Mouse (Mus musculus): ENCODE results near the gene Gm17657. TPM values are rescaled to one million over a fixed set of nuclear protein-coding genes. Genes with fewer than 3 reads are reported as not detected.
"Not testable (repeated sequence)": the region's sequence is repeated elsewhere in the genome, so short reads cannot be mapped to it uniquely, and the experiment has no call there.

Gene Gm17657
- total RNA-seq, 1 experiment, result 18.3 TPM

GRCm38 (mm10) chr17:29499511-29499910 is 49.9 kb downstream of the Gm17657 start:
- Histone ChIP-seq H3K9ac (ENCODE audit: insufficient read depth, low read depth, low read length, poor library complexity, severe bottlenecking) (no peak overlapping the region), H3K4me1 (ENCODE audit: control insufficient read depth in 2 of 2, insufficient read depth in 2 of 2, low read length in 2 of 2, poor library complexity in 1 of 2) (peaks cover 8 to 17% of the 10 kb centered on the region in 2 experiments; a peak in 3 of 4 replicates), H3K27ac (ENCODE audit: insufficient read depth, low read depth, low read length, poor library complexity, severe bottlenecking) (no peak overlapping the region), H3K36me3 (ENCODE audit: control insufficient read depth, insufficient read depth, low read length, poor library complexity, severe bottlenecking) (peaks cover 9% of the 10 kb centered on the region), H3K4me3 (ENCODE audit: insufficient read depth in 1 of 2, low read depth in 1 of 2, low read length in 2 of 2, poor library complexity in 1 of 2, severe bottlenecking in 1 of 2) (no peak overlapping the region), H3K9me3 (ENCODE audit: control insufficient read depth, insufficient read depth, low read depth, low read length) (no peaks in the 10 kb centered on the region)
- no peak for DNase-seq (ENCODE audit: low read depth, low spot score)
- in situ Hi-C loops (cut with MboI; ENCODE audit: low sequenced_read_pairs in 2 of 2, unreplicated experiment in 2 of 2), result no loop called here
- no peak for TF ChIP-seq MAFK (IDR thresholded peaks at IDR 0.05; ENCODE audit: insufficient read depth, low read depth, low read length)
- no peak for TF ChIP-seq ZNF384 (IDR thresholded peaks at IDR 0.05; ENCODE audit: low read depth, low read length)
- TF ChIP-seq CHD2 (IDR thresholded peaks at IDR 0.05; ENCODE audit: low read depth, low read length), result no peak
- no peak for TF ChIP-seq ZC3H11A (IDR thresholded peaks at IDR 0.05; ENCODE audit: borderline replicate concordance, low read depth, low read length)
- TF ChIP-seq HCFC1 (IDR thresholded peaks at IDR 0.05; ENCODE audit: borderline replicate concordance, insufficient read depth, low read length), result no peak

- H3K27ac ChIP-seq (ENCODE audit: insufficient read depth, low read depth, low read length, poor library complexity, severe bottlenecking); in situ Hi-C loops (cut with MboI; ENCODE audit: low sequenced_read_pairs in 2 of 2, unreplicated experiment in 2 of 2); H3K4me3 ChIP-seq (ENCODE audit: insufficient read depth in 1 of 2, low read depth in 1 of 2, low read length in 2 of 2, poor library complexity in 1 of 2, severe bottlenecking in 1 of 2); H3K9me3 ChIP-seq (ENCODE audit: control insufficient read depth, insufficient read depth, low read depth, low read length); DNase-seq (ENCODE audit: low read depth, low spot score); H3K9ac ChIP-seq (ENCODE audit: insufficient read depth, low read depth, low read length, poor library complexity, severe bottlenecking): not testable (repeated sequence)
- Histone ChIP-seq H3K4me1 (ENCODE audit: control insufficient read depth in 2 of 2, insufficient read depth in 2 of 2, low read length in 2 of 2, poor library complexity in 1 of 2) (peaks cover 8 to 17% of the 10 kb centered on the region in 2 experiments; a peak in 3 of 4 replicates), H3K36me3 (ENCODE audit: control insufficient read depth, insufficient read depth, low read length, poor library complexity, severe bottlenecking) (peaks cover 14% of the 10 kb centered on the region)
These were observed 50.5 kb downstream of the Gm17657 start for GRCm38 (mm10) chr17:29498952-29499351.

GRCm38 (mm10) chr17:29498028-29498427 is 51.4 kb downstream of the Gm17657 start:
- Histone ChIP-seq H3K36me3 (ENCODE audit: control insufficient read depth, insufficient read depth, low read length, poor library complexity, severe bottlenecking) (peaks cover 23% of the 10 kb centered on the region), H3K27ac (ENCODE audit: insufficient read depth, low read depth, low read length, poor library complexity, severe bottlenecking) (no peak overlapping the region), H3K9ac (ENCODE audit: insufficient read depth, low read depth, low read length, poor library complexity, severe bottlenecking) (no peak overlapping the region), H3K4me3 (ENCODE audit: insufficient read depth in 1 of 2, low read depth in 1 of 2, low read length in 2 of 2, poor library complexity in 1 of 2, severe bottlenecking in 1 of 2) (no peak overlapping the region), H3K9me3 (ENCODE audit: control insufficient read depth, insufficient read depth, low read depth, low read length) (no peaks in the 10 kb centered on the region), H3K4me1 (ENCODE audit: control insufficient read depth in 2 of 2, insufficient read depth in 2 of 2, low read length in 2 of 2, poor library complexity in 1 of 2) (peaks cover 8 to 16% of the 10 kb centered on the region in 2 experiments; a peak in 3 of 4 replicates)
- TF ChIP-seq HCFC1 (IDR thresholded peaks at IDR 0.05; ENCODE audit: borderline replicate concordance, insufficient read depth, low read length), result no peak
- no peak for TF ChIP-seq ZC3H11A (IDR thresholded peaks at IDR 0.05; ENCODE audit: borderline replicate concordance, low read depth, low read length)
- no peak for TF ChIP-seq ZNF384 (IDR thresholded peaks at IDR 0.05; ENCODE audit: low read depth, low read length)
- no peak for TF ChIP-seq CHD2 (IDR thresholded peaks at IDR 0.05; ENCODE audit: low read depth, low read length)
- no peak for TF ChIP-seq MAFK (IDR thresholded peaks at IDR 0.05; ENCODE audit: insufficient read depth, low read depth, low read length)
- no peak for DNase-seq (ENCODE audit: low read depth, low spot score)
- in situ Hi-C loops (cut with MboI; ENCODE audit: low sequenced_read_pairs in 2 of 2, unreplicated experiment in 2 of 2), result no loop called here

GRCm38 (mm10) chr17:29497481-29497880 is 52.0 kb downstream of the Gm17657 start:
- H3K9me3 ChIP-seq (ENCODE audit: control insufficient read depth, insufficient read depth, low read depth, low read length); in situ Hi-C loops (cut with MboI; ENCODE audit: low sequenced_read_pairs in 2 of 2, unreplicated experiment in 2 of 2): not testable (repeated sequence)

GRCm38 (mm10) chr17:29497071-29497354 is 52.4 kb downstream of the Gm17657 start:
- Histone ChIP-seq H3K9me3 (ENCODE audit: control insufficient read depth, insufficient read depth, low read depth, low read length) (no peaks in the 10 kb centered on the region), H3K4me1 (ENCODE audit: control insufficient read depth in 2 of 2, insufficient read depth in 2 of 2, low read length in 2 of 2, poor library complexity in 1 of 2) (peaks cover 2 to 13% of the 10 kb centered on the region in 2 experiments; a peak in 3 of 4 replicates), H3K27ac (ENCODE audit: insufficient read depth, low read depth, low read length, poor library complexity, severe bottlenecking) (no peak overlapping the region), H3K9ac (ENCODE audit: insufficient read depth, low read depth, low read length, poor library complexity, severe bottlenecking) (no peak overlapping the region), H3K4me3 (ENCODE audit: insufficient read depth in 1 of 2, low read depth in 1 of 2, low read length in 2 of 2, poor library complexity in 1 of 2, severe bottlenecking in 1 of 2) (no peak overlapping the region), H3K36me3 (ENCODE audit: control insufficient read depth, insufficient read depth, low read length, poor library complexity, severe bottlenecking) (peaks cover 28% of the 10 kb centered on the region)
- TF ChIP-seq CHD2 (IDR thresholded peaks at IDR 0.05; ENCODE audit: low read depth, low read length), result no peak
- TF ChIP-seq ZNF384 (IDR thresholded peaks at IDR 0.05; ENCODE audit: low read depth, low read length), result no peak
- no peak for TF ChIP-seq HCFC1 (IDR thresholded peaks at IDR 0.05; ENCODE audit: borderline replicate concordance, insufficient read depth, low read length)
- TF ChIP-seq MAFK (IDR thresholded peaks at IDR 0.05; ENCODE audit: insufficient read depth, low read depth, low read length), result no peak
- TF ChIP-seq ZC3H11A (IDR thresholded peaks at IDR 0.05; ENCODE audit: borderline replicate concordance, low read depth, low read length), result no peak
- in situ Hi-C loops (cut with MboI; ENCODE audit: low sequenced_read_pairs in 2 of 2, unreplicated experiment in 2 of 2), result no loop called here
- DNase-seq (ENCODE audit: low read depth, low spot score), result no peak

More at GRCm38 (mm10) chr17:29497481-29497880, 52.0 kb downstream of the Gm17657 start:
- H3K4me3 ChIP-seq (ENCODE audit: insufficient read depth in 1 of 2, low read depth in 1 of 2, low read length in 2 of 2, poor library complexity in 1 of 2, severe bottlenecking in 1 of 2); DNase-seq (ENCODE audit: low read depth, low spot score); H3K9ac ChIP-seq (ENCODE audit: insufficient read depth, low read depth, low read length, poor library complexity, severe bottlenecking); H3K27ac ChIP-seq (ENCODE audit: insufficient read depth, low read depth, low read length, poor library complexity, severe bottlenecking): not testable (repeated sequence)
- Histone ChIP-seq H3K4me1 (ENCODE audit: control insufficient read depth in 2 of 2, insufficient read depth in 2 of 2, low read length in 2 of 2, poor library complexity in 1 of 2) (peaks cover 3 to 15% of the 10 kb centered on the region in 2 experiments; a peak in 3 of 4 replicates), H3K36me3 (ENCODE audit: control insufficient read depth, insufficient read depth, low read length, poor library complexity, severe bottlenecking) (peaks cover 27% of the 10 kb centered on the region)
